In the genomic region with DNA sequence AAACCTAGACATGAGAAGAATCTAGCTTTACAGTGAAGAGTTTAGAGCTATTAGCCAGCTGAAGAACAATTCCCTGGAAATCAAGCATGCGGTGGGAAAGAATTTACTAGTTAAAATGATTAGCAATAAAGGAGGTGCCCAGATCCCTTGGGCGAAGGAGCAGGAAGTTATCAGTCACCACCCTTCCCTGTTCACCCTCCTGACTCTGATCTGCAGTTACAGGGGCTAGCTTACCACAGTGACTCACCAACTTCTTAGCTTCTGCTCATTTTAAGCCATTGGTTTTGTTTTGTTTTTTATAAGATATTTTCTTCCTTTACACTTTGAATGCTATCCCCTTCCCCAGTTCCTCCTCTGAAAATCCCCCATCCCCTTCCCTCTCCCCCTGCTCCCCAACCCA, we compare ENCODE assay signal across 28 mouse cellular contexts.
DNase-seq lines count a peak whose midpoint lies in the region; ATAC-seq lines count a peak whose summit lies in the region.
"Had no signal": no experiment of that assay in that cellular context is flagged by ENCODE, and none has a peak within 500 bp of the region (broad histone marks: within the 10 kb centered on the region; RNA-seq: fewer than 3 reads in every experiment).

No protein-coding gene starts in this region.

- WGBS in hindbrain, embryonic 10.5 days, result 87% methylated on average over 2 of the region's 2 CpGs

- peak overlapping the region; percentile 65 for H3K4me3 ChIP-seq in megakaryocyte, embryonic 14.5 days (replicated peaks)
- no peak overlapping the region for H3K4me3 ChIP-seq in hindbrain, embryonic 10.5 days
- H3K4me3 ChIP-seq: embryonic facial prominence, embryonic 13.5 days; embryonic facial prominence, embryonic 15.5 days; erythroblast, embryonic 14.5 days; forebrain, embryonic 10.5 days; forebrain, embryonic 12.5 days had no signal

- no peak for ATAC-seq in megakaryocyte, adult 5-6 weeks (ENCODE audit: poor library complexity, severe bottlenecking)
- peak; percentile 78 to 84 for ATAC-seq in hematopoietic stem cell, adult 5-6 weeks (replicated peaks in 1 of 2; ENCODE audit: insufficient read depth in 1 of 2, low FRiP score in 2 of 2, low TSS enrichment in 1 of 2, low read depth in 1 of 2, poor library complexity in 2 of 2, severe bottlenecking in 2 of 2)
- ATAC-seq in megakaryocyte-erythroid progenitor cell, adult 5-6 weeks (replicated peaks; ENCODE audit: low FRiP score, low TSS enrichment, poor library complexity, severe bottlenecking), result peak; percentile 45; the same call in 1 of the 2 replicates
- ATAC-seq: activated CD4-positive, CD25-positive, alpha-beta regulatory T cell, adult 4 months; CD4-positive, CD25-positive, alpha-beta regulatory T cell, adult 4 months; forebrain, embryonic 14.5 days; forebrain, embryonic 16.5 days; Patski had no signal

- no peaks in the 10 kb centered on the region for H3K9me3 ChIP-seq in megakaryocyte, embryonic 14.5 days
- H3K9me3 ChIP-seq in hindbrain, embryonic 10.5 days, result no peaks in the 10 kb centered on the region
- H3K9me3 ChIP-seq: embryonic facial prominence, embryonic 13.5 days; embryonic facial prominence, embryonic 15.5 days; forebrain, embryonic 10.5 days; forebrain, embryonic 12.5 days had no signal

- DNase-seq in heart, adult 18-20 months, result no peak
- no peak for DNase-seq in hindbrain, embryonic 10.5 days (ENCODE audit: low spot score)
- DNase-seq: adrenal gland, adult 8-10 months; adrenal gland, postnatal 14 days; adrenal gland, postnatal 36 days; B cell, adult 2 months; cerebellum, adult 18-20 months; cerebellum, adult 8-10 months; cerebellum, adult 9-11 months; cerebellum, postnatal 14 days; cerebellum, postnatal 36 days; embryo, embryonic 11 days had no signal

- H3K27ac ChIP-seq in hindbrain, embryonic 10.5 days, result no peak overlapping the region
- H3K27ac ChIP-seq: embryonic facial prominence, embryonic 13.5 days; embryonic facial prominence, embryonic 15.5 days; forebrain, embryonic 10.5 days; forebrain, embryonic 12.5 days had no signal

- H3K36me3 ChIP-seq in megakaryocyte, embryonic 14.5 days (replicated peaks; ENCODE audit: low read length), result no peaks in the 10 kb centered on the region
- no peaks in the 10 kb centered on the region for H3K36me3 ChIP-seq in hindbrain, embryonic 10.5 days
- H3K36me3 ChIP-seq: embryonic facial prominence, embryonic 13.5 days; embryonic facial prominence, embryonic 15.5 days; forebrain, embryonic 10.5 days; forebrain, embryonic 12.5 days; G1E had no signal

- H3K27me3 ChIP-seq in megakaryocyte, embryonic 14.5 days (replicated peaks), result no peaks in the 10 kb centered on the region
- no peaks in the 10 kb centered on the region for H3K27me3 ChIP-seq in hindbrain, embryonic 10.5 days (ENCODE audit: insufficient read depth, poor library complexity, severe bottlenecking)
- H3K27me3 ChIP-seq: CH12.LX; embryonic facial prominence, embryonic 13.5 days; forebrain, embryonic 12.5 days had no signal

- H3K4me1 ChIP-seq in megakaryocyte, embryonic 14.5 days, result peaks cover 53% of the 10 kb centered on the region
- no peaks in the 10 kb centered on the region for H3K4me1 ChIP-seq in hindbrain, embryonic 10.5 days (replicated peaks)
- H3K4me1 ChIP-seq: embryonic facial prominence, embryonic 13.5 days; embryonic facial prominence, embryonic 15.5 days; forebrain, embryonic 10.5 days; forebrain, embryonic 12.5 days had no signal
